Mouse (Mus musculus) stomach, embryonic 15.5 days (tissue): ENCODE data around the gene Hdac7. TPM values are rescaled to one million over a fixed set of nuclear protein-coding genes. Genes with fewer than 3 reads are reported as not detected.
A peak's percentile ranks its signal among the peaks of the same experiment; 100 is the strongest.

ENCODE experiments used
- ATAC-seq: fragments of 200-750 bp; cut with Nextera tagmentation; 2 replicates; pipeline ENCODE4 v1.8.0; 2017; ENCODE audit warnings: low read depth, moderate number of reproducible peaks, moderate TSS enrichment; ENCODE audit not compliant: insufficient read depth, low FRiP score
- H3K27ac ChIP-seq: fragments of 300-500 bp; sonication (generic); 2 replicates; pipeline ENCODE4 v1.5.1; 2015; ENCODE audit warnings: mild to moderate bottlenecking, inconsistent platforms
- H3K27me3 ChIP-seq: fragments of 300-500 bp; sonication (generic); replicated peaks from 2 replicates; pipeline ENCODE4 v1.6.1; 2015; ENCODE audit warnings: inconsistent platforms
- H3K36me3 ChIP-seq: fragments of 300-500 bp; sonication (generic); 2 replicates; pipeline ENCODE4 v1.6.1; 2015; ENCODE audit warnings: inconsistent platforms
- H3K4me1 ChIP-seq: fragments of 300-500 bp; sonication (generic); 2 replicates; pipeline ENCODE4 v1.6.1; 2015; ENCODE audit warnings: inconsistent platforms
- H3K4me2 ChIP-seq: fragments of 300-500 bp; sonication (generic); 2 replicates; pipeline ENCODE4 v1.6.1; 2015; ENCODE audit warnings: mild to moderate bottlenecking, inconsistent platforms
- H3K4me3 ChIP-seq: fragments of 300-500 bp; sonication (generic); replicated peaks from 2 replicates; pipeline ENCODE4 v1.5.1; 2015; ENCODE audit warnings: inconsistent platforms
- H3K9ac ChIP-seq: fragments of 300-500 bp; sonication (generic); 2 replicates; pipeline ENCODE4 v1.6.1; 2015; ENCODE audit warnings: inconsistent platforms
- H3K9me3 ChIP-seq: fragments of 300-500 bp; sonication (generic); 2 replicates; pipeline ENCODE4 v1.6.1; 2016; ENCODE audit warnings: inconsistent platforms
- WGBS: fragments of 180-500 bp; shearing (Covaris S2); methylation state at CpG from one replicate; pipeline ENCODE4 v1.1.7; 2015; 5-methylcytosine and 5-hydroxymethylcytosine counted together
- polyA plus RNA-seq: library from polyadenylated mRNA; unstranded; fragments of >200 nt; fragmentation: Nextera tagmentation; extraction: Ambion mirVana; gene quantifications from 2 replicates; pipeline ENCODE4 v1.2.1, GENCODE M21; 2015

Gene Hdac7
- polyA plus RNA-seq, 1 experiment from 2014 or later = 22.1 TPM

GRCm38 (mm10) chr15:97766594-97767279, 77.6 kb downstream of the Hdac7 start:
- ATAC-seq = no peak
- H3K4me1 ChIP-seq = peaks cover 24% of the 10 kb centered on the region

DNA sequence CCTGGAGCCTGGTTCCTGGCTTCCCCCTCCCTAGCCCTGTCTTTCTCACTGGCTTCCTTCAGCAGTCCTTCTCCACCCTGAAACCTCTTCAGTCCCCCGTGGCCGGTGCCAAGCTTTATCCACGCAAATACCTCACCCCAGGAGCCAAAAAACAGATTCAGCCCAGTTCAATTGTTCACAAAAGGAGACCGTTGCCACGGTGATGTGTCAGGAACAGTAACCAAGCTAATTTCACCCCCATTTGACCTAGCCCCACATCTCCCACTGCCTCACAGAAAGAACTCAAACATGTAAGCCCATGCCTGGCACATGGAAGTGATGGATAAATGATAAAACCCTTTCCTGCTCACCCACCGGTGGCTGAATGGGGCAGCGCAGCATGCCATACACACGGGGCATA, 78.1 kb downstream of the Hdac7 start:
- 32% methylated on average over 8 of the region's 8 CpGs for WGBS
- H3K9me3 ChIP-seq = no peaks in the 10 kb centered on the region
- peaks cover 24% of the 10 kb centered on the region for H3K4me1 ChIP-seq

More at GRCm38 (mm10) chr15:97766594-97767279, 77.6 kb downstream of the Hdac7 start:
- H3K27me3 ChIP-seq = peaks cover 21% of the 10 kb centered on the region
- H3K4me3 ChIP-seq = peak overlapping the region; percentile 55
- H3K9ac ChIP-seq = peak overlapping the region; percentile 12; the same call in 1 of the 2 replicates
- 0 out of 2 replicates have a peak overlapping the region, but pooled peaks have one; percentile 14 for H3K27ac ChIP-seq
- peak overlapping the region; percentile 97 for H3K4me2 ChIP-seq
- H3K36me3 ChIP-seq = no peaks in the 10 kb centered on the region
- H3K9me3 ChIP-seq = no peaks in the 10 kb centered on the region
- 12% methylated on average over 23 of the region's 23 CpGs for WGBS

GRCm38 (mm10) chr15:97765090-97765794, 79.1 kb downstream of the Hdac7 start:
- Histone ChIP-seq H3K9ac (no peak overlapping the region), H3K36me3 (no peaks in the 10 kb centered on the region), H3K27me3 (peaks cover 21% of the 10 kb centered on the region), H3K4me3 (no peak overlapping the region), H3K4me1 (peaks cover 24% of the 10 kb centered on the region), H3K27ac (no peak overlapping the region), H3K4me2 (peak overlapping the region; percentile 19; the same call in 1 of the 2 replicates), H3K9me3 (no peaks in the 10 kb centered on the region)
- 46% methylated on average over 13 of the region's 13 CpGs for WGBS
- no peak for ATAC-seq

More for the DNA sequence above, 78.1 kb downstream of the Hdac7 start:
- Histone ChIP-seq H3K36me3 (no peaks in the 10 kb centered on the region), H3K9ac (no peak overlapping the region), H3K4me2 (peak overlapping the region; percentile 97), H3K4me3 (peak overlapping the region; percentile 55), H3K27me3 (peaks cover 21% of the 10 kb centered on the region), H3K27ac (no peak overlapping the region)
- no peak for ATAC-seq

GRCm38 (mm10) chr15:97764532-97764931, 79.8 kb downstream of the Hdac7 start:
- H3K4me1 ChIP-seq = peaks cover 24% of the 10 kb centered on the region
- no peaks in the 10 kb centered on the region for H3K36me3 ChIP-seq
- no peak overlapping the region for H3K4me3 ChIP-seq
- 54% methylated on average over 2 of the region's 2 CpGs for WGBS
- no peak for ATAC-seq
- H3K27ac ChIP-seq = no peak overlapping the region
- H3K27me3 ChIP-seq = peaks cover 16% of the 10 kb centered on the region
- H3K4me2 ChIP-seq = no peak overlapping the region
- H3K9me3 ChIP-seq = no peaks in the 10 kb centered on the region
- H3K9ac ChIP-seq = no peak overlapping the region

DNA sequence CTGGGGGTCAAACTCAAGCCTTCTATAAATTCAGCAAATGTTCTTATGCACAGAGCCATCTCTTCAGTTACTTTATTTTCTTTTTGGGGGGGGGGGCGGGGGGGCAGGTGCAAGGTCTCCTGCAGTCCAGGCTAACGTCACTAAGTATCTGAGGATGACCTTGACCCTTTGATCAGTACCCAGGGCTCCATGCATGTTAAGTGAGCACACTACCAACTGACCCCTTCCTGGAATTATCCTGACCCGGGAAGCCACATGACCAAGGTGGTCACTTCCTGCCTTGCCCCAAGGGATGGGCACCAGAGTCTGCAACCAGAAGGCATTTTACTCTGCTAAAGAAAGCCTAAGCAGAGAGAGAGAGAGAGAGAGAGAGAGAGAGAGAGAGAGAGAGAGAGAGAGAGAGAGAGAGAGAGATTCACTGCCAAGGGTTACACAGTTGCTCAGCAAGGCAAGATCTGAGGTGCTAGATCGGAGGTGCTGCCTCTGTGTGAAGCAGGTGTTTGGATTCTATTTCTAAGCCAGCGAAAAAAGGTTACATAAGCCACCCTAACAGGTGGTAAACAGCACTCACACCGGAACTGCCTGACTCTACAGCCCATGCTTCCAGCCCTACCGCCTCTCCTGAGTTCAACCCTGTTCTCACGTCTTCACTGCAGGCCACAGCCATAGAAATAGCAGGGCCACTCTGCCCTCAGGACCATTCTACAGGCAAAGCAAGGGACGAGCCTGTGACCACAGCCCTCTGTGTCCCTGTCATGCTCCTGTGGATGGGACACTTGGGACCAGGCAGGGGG, 80.8 kb downstream of the Hdac7 start:
- Histone ChIP-seq H3K4me2 (no peak overlapping the region), H3K27ac (no peak overlapping the region), H3K36me3 (no peaks in the 10 kb centered on the region), H3K4me3 (no peak overlapping the region), H3K27me3 (peaks cover 10% of the 10 kb centered on the region), H3K4me1 (peaks cover 23% of the 10 kb centered on the region), H3K9ac (no peak overlapping the region), H3K9me3 (no peaks in the 10 kb centered on the region)
- no peak for ATAC-seq
- WGBS = 67% methylated on average over 9 of the region's 9 CpGs

DNA sequence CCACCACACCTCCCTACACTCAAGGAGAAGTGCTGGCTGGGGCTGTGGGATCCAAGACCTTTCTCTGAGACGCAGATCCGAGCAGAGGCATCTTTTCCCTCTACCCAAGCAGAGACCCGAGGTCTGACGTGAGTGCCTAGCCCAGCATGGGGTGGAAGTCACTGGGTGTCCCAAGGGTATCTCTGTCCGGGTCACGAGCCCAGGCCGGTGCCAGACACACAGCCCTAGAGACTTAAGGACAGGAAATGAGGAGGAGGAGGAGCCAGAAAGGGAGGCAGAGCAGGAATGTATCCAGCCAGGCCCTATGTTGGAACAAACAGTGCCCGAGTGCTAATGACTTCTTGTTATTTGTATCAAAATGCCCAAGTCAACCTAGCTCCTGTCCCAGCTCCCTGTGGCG, 81.6 kb downstream of the Hdac7 start:
- Histone ChIP-seq H3K4me1 (peaks cover 17% of the 10 kb centered on the region), H3K27ac (no peak overlapping the region), H3K36me3 (no peaks in the 10 kb centered on the region), H3K27me3 (peaks cover 10% of the 10 kb centered on the region; the same call in 1 of the 2 replicates), H3K4me2 (no peak overlapping the region), H3K9me3 (no peaks in the 10 kb centered on the region), H3K9ac (no peak overlapping the region), H3K4me3 (no peak overlapping the region)
- 65% methylated on average over 9 of the region's 9 CpGs for WGBS
- ATAC-seq = no peak

DNA sequence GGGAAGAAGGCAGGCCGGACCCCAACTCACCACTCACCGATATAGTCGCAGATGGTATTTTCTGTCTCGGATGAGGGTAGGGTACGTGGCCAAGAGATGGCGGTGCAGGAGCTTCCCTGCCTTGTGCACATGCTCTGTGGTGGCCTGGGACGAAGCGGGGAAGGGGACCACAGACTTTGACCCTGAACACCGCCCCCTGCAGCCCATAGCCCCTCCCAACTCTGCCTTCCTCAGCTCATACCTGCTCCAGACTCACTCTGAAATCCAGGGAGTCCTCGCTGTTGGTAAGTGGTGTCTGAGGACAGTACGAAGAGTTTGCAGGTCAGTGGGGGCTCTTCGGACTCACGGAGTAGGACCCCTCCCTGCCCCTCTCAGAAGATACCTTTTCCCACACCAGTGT, 82.9 kb downstream of the Hdac7 start:
- Histone ChIP-seq H3K9me3 (no peaks in the 10 kb centered on the region), H3K36me3 (no peaks in the 10 kb centered on the region), H3K27ac (peak overlapping the region; percentile 9; the same call in 1 of the 2 replicates), H3K4me2 (peak overlapping the region; percentile 0; the same call in 1 of the 2 replicates), H3K4me3 (no peak overlapping the region), H3K27me3 (peaks cover under 1% of the 10 kb centered on the region; the same call in 1 of the 2 replicates), H3K9ac (no peak overlapping the region), H3K4me1 (0 out of 2 replicates have a peak, but pooled peaks cover 6% of the 10 kb centered on the region)
- peak; percentile 15; the same call in 1 of the 2 replicates for ATAC-seq
- WGBS = 50% methylated on average over 13 of the region's 13 CpGs

DNA sequence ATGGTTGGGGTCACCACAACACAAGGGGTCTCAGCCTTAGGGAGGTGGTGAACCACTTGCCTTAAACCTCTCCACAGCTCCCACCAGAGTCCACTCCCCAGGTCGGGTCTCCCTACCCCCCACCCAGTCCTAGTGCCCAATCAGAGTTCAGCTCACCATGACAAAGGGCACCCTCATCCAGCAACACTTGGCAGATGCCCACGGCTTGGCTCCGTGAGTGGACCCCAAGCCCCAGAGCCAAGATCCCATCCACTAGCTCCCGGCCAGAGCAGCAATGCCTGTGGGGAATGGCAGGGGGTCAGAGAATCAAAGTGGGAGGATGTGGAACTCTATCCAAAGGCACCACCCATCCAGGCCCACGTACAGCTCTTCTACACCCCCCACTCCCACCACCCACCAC, 83.3 kb downstream of the Hdac7 start:
- H3K9me3 ChIP-seq = no peaks in the 10 kb centered on the region
- ATAC-seq = no peak
- H3K9ac ChIP-seq = no peak overlapping the region
- 66% methylated on average over 5 of the region's 5 CpGs for WGBS
- H3K4me2 ChIP-seq = 0 out of 2 replicates have a peak overlapping the region, but pooled peaks have one; percentile 0
- no peak overlapping the region for H3K4me3 ChIP-seq
- H3K4me1 ChIP-seq = 0 out of 2 replicates have a peak, but pooled peaks cover 4% of the 10 kb centered on the region
- no peak overlapping the region for H3K27ac ChIP-seq
- H3K27me3 ChIP-seq = no peaks in the 10 kb centered on the region
- no peaks in the 10 kb centered on the region for H3K36me3 ChIP-seq

- H3K9ac ChIP-seq = no peak overlapping the region
- WGBS = 80% methylated on average over 9 of the region's 9 CpGs
- no peak overlapping the region for H3K4me3 ChIP-seq
- peaks cover 9% of the 10 kb centered on the region; the same call in 1 of the 2 replicates for H3K4me1 ChIP-seq
- no peak overlapping the region for H3K27ac ChIP-seq
- no peak for ATAC-seq
- H3K9me3 ChIP-seq = no peaks in the 10 kb centered on the region
- no peaks in the 10 kb centered on the region for H3K27me3 ChIP-seq
- H3K4me2 ChIP-seq = no peak overlapping the region
- H3K36me3 ChIP-seq = no peaks in the 10 kb centered on the region
Measured at GRCm38 (mm10) chr15:97760006-97760405, 84.3 kb downstream of the Hdac7 start.

GRCm38 (mm10) chr15:97755361-97755760, 88.9 kb downstream of the Hdac7 start:
- no peak for ATAC-seq
- 49% methylated on average over 8 of the region's 8 CpGs for WGBS
- no peak overlapping the region for H3K4me2 ChIP-seq

DNA sequence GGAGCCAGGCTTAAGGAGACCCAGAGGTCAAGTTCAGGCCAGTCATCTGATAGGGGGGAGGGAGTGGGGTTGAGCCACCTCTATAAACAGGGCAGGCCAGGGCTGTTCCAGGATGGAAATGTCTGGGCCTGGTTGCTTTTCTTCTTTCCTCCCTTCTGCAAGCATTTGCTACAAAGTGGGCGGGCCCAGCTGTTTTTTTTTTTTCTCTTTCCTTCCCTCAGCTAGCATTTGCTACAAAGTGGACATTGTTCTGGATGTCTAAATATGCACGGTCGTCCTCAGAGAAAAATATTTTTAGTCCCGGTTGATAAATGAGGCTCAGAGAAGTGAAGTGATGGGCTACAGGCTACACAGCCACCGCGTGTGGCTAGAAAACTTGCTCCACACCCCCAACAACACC, 89.8 kb downstream of the Hdac7 start:
- H3K36me3 ChIP-seq = no peaks in the 10 kb centered on the region
- H3K9me3 ChIP-seq = no peaks in the 10 kb centered on the region
- no peak overlapping the region for H3K4me2 ChIP-seq
- ATAC-seq = no peak
- no peak overlapping the region for H3K27ac ChIP-seq
- peaks cover 19% of the 10 kb centered on the region for H3K4me1 ChIP-seq
- H3K4me3 ChIP-seq = no peak overlapping the region
- no peaks in the 10 kb centered on the region for H3K27me3 ChIP-seq
- no peak overlapping the region for H3K9ac ChIP-seq
- 38% methylated on average over 6 of the region's 6 CpGs for WGBS

More at GRCm38 (mm10) chr15:97755361-97755760, 88.9 kb downstream of the Hdac7 start:
- H3K4me3 ChIP-seq = no peak overlapping the region
- H3K27me3 ChIP-seq = no peaks in the 10 kb centered on the region
- peaks cover 13% of the 10 kb centered on the region for H3K4me1 ChIP-seq
- no peak overlapping the region for H3K9ac ChIP-seq
- no peaks in the 10 kb centered on the region for H3K36me3 ChIP-seq
- H3K27ac ChIP-seq = no peak overlapping the region
- no peaks in the 10 kb centered on the region for H3K9me3 ChIP-seq
